In the genomic region with DNA sequence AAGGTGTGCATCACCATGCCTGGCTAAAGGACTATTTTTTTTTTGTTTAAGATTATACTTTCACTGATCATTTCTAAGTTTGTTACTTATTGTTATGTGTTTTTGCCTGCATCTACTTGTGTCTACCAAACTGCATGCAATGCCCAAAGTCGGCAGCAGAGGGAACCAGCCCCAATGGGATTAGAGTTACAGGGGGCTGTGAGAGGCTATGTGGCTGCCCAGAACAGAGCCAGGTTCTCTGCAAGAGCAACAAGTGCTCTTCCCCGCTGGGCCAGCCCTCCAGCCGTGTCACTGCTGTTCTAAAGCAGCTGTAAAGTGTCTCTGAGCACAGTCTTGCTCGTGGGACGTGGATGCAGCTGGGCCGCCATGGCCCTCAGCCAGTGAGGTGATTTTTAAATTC, we compare ENCODE assay signal across 8 mouse cellular contexts. TPM values are rescaled to one million over a fixed set of nuclear protein-coding genes. Genes with fewer than 3 reads are reported as not detected.
A peak's percentile ranks its signal among the peaks of the same experiment; 100 is the strongest.
DNase-seq lines count a peak whose midpoint lies in the region; TF ChIP-seq lines count a peak whose summit lies in the region.

No protein-coding gene starts in this region.

- no peak overlapping the region for H3K4me3 ChIP-seq in heart, adult 2 months
- no peak overlapping the region for H3K4me3 ChIP-seq in heart, embryonic 10.5 days
- no peak overlapping the region for H3K4me3 ChIP-seq in cortical plate, adult 2 months (ENCODE audit: insufficient read depth, low read length)

- peaks cover 4% of the 10 kb centered on the region for H3K4me1 ChIP-seq in heart, adult 2 months (ENCODE audit: control insufficient read depth, insufficient read depth, low read length)
- H3K4me1 ChIP-seq in heart, embryonic 10.5 days = peaks cover 46% of the 10 kb centered on the region
- no peaks in the 10 kb centered on the region for H3K4me1 ChIP-seq in cortical plate, adult 2 months (ENCODE audit: control insufficient read depth, insufficient read depth, low read length)

- intact Hi-C loops in heart, adult 2 months (cut with DNase I) = no loop called here

- no peaks in the 10 kb centered on the region for H3K9me3 ChIP-seq in heart, embryonic 10.5 days

- TF ChIP-seq CTCF in heart, adult 2 months (IDR thresholded peaks at IDR 0.05) = peak; percentile 82
- peak; percentile 68 for TF ChIP-seq CTCF in cortical plate, adult 2 months (IDR thresholded peaks at IDR 0.05; ENCODE audit: extremely low read depth, insufficient read depth, low read length)

- no peaks in the 10 kb centered on the region for H3K79me2 ChIP-seq in heart, adult 2 months (replicated peaks; ENCODE audit: control insufficient read depth, insufficient read depth, low read length)

- H3K27me3 ChIP-seq in heart, adult 2 months (ENCODE audit: control insufficient read depth, insufficient read depth, low read length) = no peaks in the 10 kb centered on the region
- peaks cover 39% of the 10 kb centered on the region for H3K27me3 ChIP-seq in heart, embryonic 10.5 days (ENCODE audit: insufficient read depth, poor library complexity, severe bottlenecking)

- no peak for TF ChIP-seq EP300 in heart, adult 2 months (IDR thresholded peaks at IDR 0.05; ENCODE audit: insufficient read depth, low read depth, low read length)

- no peak overlapping the region for H3K9ac ChIP-seq in heart, adult 2 months (ENCODE audit: low read depth, low read length)

- no peak overlapping the region for H3K27ac ChIP-seq in heart, adult 2 months
- H3K27ac ChIP-seq in heart, embryonic 10.5 days = no peak overlapping the region
- H3K27ac ChIP-seq in cortical plate, adult 2 months (ENCODE audit: insufficient read depth, low read length) = no peak overlapping the region

- 55% methylated on average over 6 of the region's 6 CpGs for WGBS in heart, adult 2 months
- WGBS in heart, embryonic 10.5 days = 26% methylated on average over 6 of the region's 6 CpGs

- DNase-seq in heart, adult 2 months = peak; percentile 33 to 67
- no peak for DNase-seq in heart, embryonic 10.5 days (ENCODE audit: low spot score)
- DNase-seq in 3134 (ENCODE audit: extremely low read depth, insufficient read length, low spot score) (peak; percentile 34), NIH3T3 (ENCODE audit: low read depth) (peak; percentile 77)
- peak; percentile 65 for DNase-seq in kidney, adult 18-20 months
- DNase-seq in lung, postnatal 25 days (ENCODE audit: low spot score) = peak; percentile 38
- DNase-seq in thymus, adult 18-20 months = peak; percentile 51

- TF ChIP-seq POLR2A in heart, adult 2 months (IDR thresholded peaks at IDR 0.05; ENCODE audit: insufficient read depth, low read depth, low read length) = no peak
- no peak for TF ChIP-seq POLR2A in cortical plate, adult 2 months (IDR thresholded peaks at IDR 0.05; ENCODE audit: extremely low read depth, insufficient read depth, low read length)

- no peaks in the 10 kb centered on the region for H3K36me3 ChIP-seq in heart, adult 2 months (ENCODE audit: control insufficient read depth, insufficient read depth, low read length)
- no peaks in the 10 kb centered on the region for H3K36me3 ChIP-seq in heart, embryonic 10.5 days

RNA-seq across cellular contexts. Expression of gene Casc1, which starts 31.1 kb away (rescaled TPM):
- under 1 TPM; 0.86 to 0.98 TPM for total RNA-seq in heart, adult 2 months (2021)
- polyA plus RNA-seq in heart, adult 2 months (2012; rRNA removed) = 1.3 and 1.4 TPM in 2 replicates
- 0.38 and 0.45 TPM in 2 replicates for polyA plus RNA-seq in heart, embryonic 10.5 days (2016; fragmentation: Nextera tagmentation; extraction: Ambion mirVana)
- 0.95 and 1.5 TPM in 2 replicates for polyA plus RNA-seq in cortical plate, adult 2 months (2012; rRNA removed)

RNA-seq across cellular contexts. Expression of gene Etfrf1, which starts 31.3 kb away (rescaled TPM):
- 100 to 1,000 TPM in 1 of 2 experiments, 10 to 100 TPM in 1; 97.4 to 107 TPM for total RNA-seq in heart, adult 2 months (2021)
- 36.3 and 67.3 TPM in 2 replicates for polyA plus RNA-seq in heart, adult 2 months (2012; rRNA removed)
- polyA plus RNA-seq in heart, embryonic 10.5 days (2016; fragmentation: Nextera tagmentation; extraction: Ambion mirVana) = 53.3 and 57.3 TPM in 2 replicates
- polyA plus RNA-seq in cortical plate, adult 2 months (2012; rRNA removed) = 24.8 and 27.7 TPM in 2 replicates
